Mouse (Mus musculus): ENCODE measurements around the gene Prps1l3. TPM values are rescaled to one million over a fixed set of nuclear protein-coding genes. Genes with fewer than 3 reads are reported as not detected.
"Not testable (repeated sequence)": the region's sequence is repeated elsewhere in the genome, so short reads cannot be mapped to it uniquely, and the experiment has no call there.

Prps1l3 gene
- 38.8 and 44.8 TPM in 2 replicates for total RNA-seq (2021)
- long read RNA-seq, transcript Prps1l3-201 (2 exons, 1,720 nt) = major isoform, 45 of 54 reads
- long read RNA-seq, partial matches to known transcripts = 6 of 54 reads
- long read RNA-seq, other reads (novel, unspliced or antisense) = 3 of 54 reads

GRCm38 (mm10) chr12:57230192-57230706 lies at the start of gene Prps1l3, which contains the start of gene Mipol1:
Gene Prps1l3, plus strand, starts transcription at chr12:57230412.
Gene Mipol1, plus strand, starts transcription at chr12:57230427.
- DNase-seq = peak; percentile 88

GRCm38 (mm10) chr12:57184401-57185147 lies 45.6 kb upstream of the Prps1l3 start:
- no peak for DNase-seq

GRCm38 (mm10) chr12:57185475-57185874 lies 44.7 kb upstream of the Prps1l3 start:
- no peak for DNase-seq

GRCm38 (mm10) chr12:57186126-57186525 lies 44.1 kb upstream of the Prps1l3 start:
- DNase-seq = no peak

GRCm38 (mm10) chr12:57187032-57187431 lies 43.2 kb upstream of the Prps1l3 start:
- no peak for DNase-seq

- peak; percentile 38 for DNase-seq
These were observed 35.6 kb upstream of the Prps1l3 start for GRCm38 (mm10) chr12:57194609-57195008.

- no peak for DNase-seq
These were observed 34.0 kb upstream of the Prps1l3 start for GRCm38 (mm10) chr12:57196286-57196607.

GRCm38 (mm10) chr12:57196608-57197362 lies 33.4 kb upstream of the Prps1l3 start:
- peak; percentile 53 for DNase-seq

GRCm38 (mm10) chr12:57197363-57198026 lies 32.7 kb upstream of the Prps1l3 start, which contains the start of gene Slc25a21:
Gene Slc25a21, minus strand, starts transcription at chr12:57197472.
- no peak for DNase-seq

- no peak for DNase-seq
These were observed 31.9 kb upstream of the Prps1l3 start for GRCm38 (mm10) chr12:57198269-57198668.

- no peak for DNase-seq
These were observed 30.8 kb upstream of the Prps1l3 start for GRCm38 (mm10) chr12:57199427-57199826.

GRCm38 (mm10) chr12:57201901-57202300 lies 28.3 kb upstream of the Prps1l3 start:
- no peak for DNase-seq

- no peak for DNase-seq
These were observed 25.8 kb upstream of the Prps1l3 start for GRCm38 (mm10) chr12:57204276-57204851.

- peak; percentile 51 for DNase-seq
These were observed 18.6 kb upstream of the Prps1l3 start for GRCm38 (mm10) chr12:57211353-57212311.

GRCm38 (mm10) chr12:57212463-57212862 lies 17.7 kb upstream of the Prps1l3 start:
- DNase-seq = not testable (repeated sequence)

GRCm38 (mm10) chr12:57226411-57226810 lies 3.8 kb upstream of the Prps1l3 start:
- no peak for DNase-seq

GRCm38 (mm10) chr12:57227776-57228175 lies 2.4 kb upstream of the Prps1l3 start:
- DNase-seq = no peak

- DNase-seq = no peak
These were observed 509 bp upstream of the Prps1l3 start for GRCm38 (mm10) chr12:57229703-57230102.

GRCm38 (mm10) chr12:57231085-57231875 lies 1.1 kb downstream of the Prps1l3 start:
- no peak for DNase-seq

- no peak for DNase-seq
These were observed 3.2 kb downstream of the Prps1l3 start for GRCm38 (mm10) chr12:57233386-57233785.
